Mouse (Mus musculus) left cerebral cortex, postnatal 25 days (tissue): ENCODE measurements at regions not wholly inside any gene's neighbourhood (a gene's known extent, or its start where the extent isn't known, plus 50 kb on each side); places are given as distances from the start of the nearest gene placed in this dataset.
A peak's percentile ranks its signal among the peaks of the same experiment; 100 is the strongest.

Source experiments
- DNase-seq, 2 experiments: peaks; one replicate each; pipeline ENCODE4 v3.0.0; 2022; ENCODE audit warnings: low spot score in 2 of 2, mixed read lengths in 1 of 2
- intact Hi-C: fragments of 180-260 bp; cut with DNase I; formaldehyde crosslinking; loops from one replicate; pipeline ENCODE4 v1.15.1; 2025

DNA sequence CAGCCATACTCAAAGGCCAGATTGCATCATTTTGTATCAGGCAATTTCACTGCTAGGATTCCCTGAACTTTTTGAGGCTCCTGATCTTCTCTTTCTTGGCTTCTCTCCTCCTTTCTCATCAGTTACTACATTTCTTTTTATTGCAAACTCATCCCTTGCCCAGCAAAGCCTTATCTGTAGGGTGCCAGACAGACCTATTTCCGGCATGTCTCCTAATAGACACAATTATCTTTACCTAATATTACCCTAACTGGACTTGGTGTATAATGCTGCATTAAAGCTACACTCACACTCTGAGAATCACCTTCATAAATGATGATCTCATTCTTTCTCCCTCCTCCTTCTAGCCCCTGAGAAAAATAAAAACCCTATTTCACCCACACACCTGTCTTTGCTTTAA lies 396.3 kb upstream of the Nrg3 start:
- intact Hi-C loops = no loop called here
- no peak for DNase-seq

DNA sequence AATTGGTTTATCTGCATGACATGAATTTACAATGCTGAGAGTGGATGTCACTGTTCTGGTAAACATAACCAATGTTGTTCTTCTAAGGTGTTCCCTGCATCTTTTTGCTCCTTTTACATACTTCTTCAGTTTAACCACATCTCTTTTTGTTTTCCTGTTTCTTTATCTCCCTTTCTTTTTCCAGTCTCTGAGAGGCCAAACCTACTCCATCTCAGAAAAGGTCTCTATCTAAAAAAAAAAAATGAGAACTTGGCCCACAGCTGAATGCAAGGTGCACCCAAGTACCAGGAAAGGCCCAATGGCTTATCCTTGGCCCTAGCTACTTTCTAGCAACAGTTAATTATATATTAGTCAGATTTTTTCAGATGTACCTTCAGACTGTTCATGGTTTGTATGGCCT lies 394.3 kb upstream of the Nrg3 start:
- DNase-seq = no peak
- intact Hi-C loops = no loop called here

DNA sequence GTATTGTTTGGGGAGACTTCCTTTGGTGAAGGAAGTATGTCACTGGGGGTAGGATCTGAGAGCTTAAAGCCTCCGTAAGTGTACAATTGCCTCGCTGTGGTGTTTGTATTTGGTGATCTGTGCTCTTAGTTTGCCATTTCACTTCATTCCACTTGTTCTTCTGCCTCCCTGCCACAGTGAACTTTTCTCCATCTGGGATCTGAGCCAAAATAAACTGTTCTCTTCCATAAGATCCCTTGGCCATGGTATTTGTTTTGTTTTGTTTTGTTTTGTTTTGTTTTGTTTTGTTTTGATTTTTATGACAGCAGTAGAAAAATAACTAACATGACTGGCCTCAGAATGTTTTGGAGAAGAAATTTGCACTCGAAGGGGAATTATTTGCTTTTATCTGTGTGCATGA lies 387.3 kb upstream of the Nrg3 start:
- DNase-seq = no peak
- intact Hi-C loops = no loop called here

DNA sequence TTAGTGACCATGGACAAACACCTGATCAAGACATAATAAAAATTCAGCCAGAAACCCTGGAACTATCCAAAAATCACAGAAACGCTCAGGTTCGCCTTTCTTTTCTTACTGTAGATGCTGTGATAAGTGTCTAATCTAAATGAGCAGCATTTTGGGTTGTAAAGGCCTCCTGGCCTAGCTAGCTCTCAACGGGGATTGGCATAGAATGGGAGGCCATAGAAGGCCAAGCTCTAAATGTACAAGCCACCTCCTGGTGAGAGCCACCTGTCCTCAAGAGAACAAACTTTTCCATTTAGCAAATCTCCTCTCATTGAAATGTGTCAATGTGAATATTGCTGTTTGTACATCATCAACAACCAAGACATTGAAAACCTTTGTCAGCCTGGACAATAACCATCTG lies 386.4 kb upstream of the Nrg3 start:
- intact Hi-C loops = no loop called here
- no peak for DNase-seq

DNA sequence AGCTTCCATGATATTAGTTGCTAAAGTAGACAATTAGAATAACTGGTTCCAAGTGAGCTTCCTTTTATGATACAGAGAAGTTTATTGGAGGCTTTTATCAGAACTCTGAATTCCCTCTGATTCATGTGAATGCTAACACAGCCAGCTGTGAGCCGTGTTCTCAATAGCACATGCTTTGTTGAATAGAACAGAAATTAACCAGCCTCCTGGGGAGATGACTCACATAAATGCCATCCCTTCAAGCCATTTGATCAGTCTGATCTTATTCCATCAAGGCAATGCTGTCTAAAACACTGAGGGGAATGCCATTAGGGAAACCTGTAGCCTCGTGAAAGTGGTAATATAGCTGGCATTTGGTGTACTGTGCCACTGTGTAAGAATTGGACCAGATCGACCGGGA lies 380.1 kb upstream of the Nrg3 start:
- peak in 1 of 2 experiments; percentile 3 for DNase-seq
- intact Hi-C loops = no loop called here

DNA sequence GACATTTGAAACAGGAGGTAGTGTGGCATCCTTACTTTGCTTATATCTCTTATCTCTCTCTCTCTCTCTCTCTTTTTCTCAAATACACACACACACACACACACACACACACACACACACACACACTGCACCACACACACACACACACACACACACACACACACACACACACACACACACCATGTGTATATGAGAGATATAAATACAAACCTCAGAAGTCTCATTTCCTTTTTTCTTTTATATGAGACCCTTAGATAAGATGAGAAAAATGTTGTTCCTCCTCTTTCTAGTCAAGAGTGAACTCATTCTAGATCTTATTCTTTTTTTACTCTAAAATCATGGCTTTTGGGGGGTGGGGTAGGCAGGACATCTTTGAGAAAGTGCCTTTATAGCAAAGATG lies 379.6 kb upstream of the Nrg3 start:
- intact Hi-C loops = no loop called here
- DNase-seq = no peak
